Mouse (Mus musculus): Measurements from ENCODE around the gene E130114P18Rik. TPM values are rescaled to one million over a fixed set of nuclear protein-coding genes. Genes with fewer than 3 reads are reported as not detected.

E130114P18Rik gene
- total and polyA plus RNA-seq, 2 experiments from 2014 or later, result 13.5 to 13.7 TPM

DNA sequence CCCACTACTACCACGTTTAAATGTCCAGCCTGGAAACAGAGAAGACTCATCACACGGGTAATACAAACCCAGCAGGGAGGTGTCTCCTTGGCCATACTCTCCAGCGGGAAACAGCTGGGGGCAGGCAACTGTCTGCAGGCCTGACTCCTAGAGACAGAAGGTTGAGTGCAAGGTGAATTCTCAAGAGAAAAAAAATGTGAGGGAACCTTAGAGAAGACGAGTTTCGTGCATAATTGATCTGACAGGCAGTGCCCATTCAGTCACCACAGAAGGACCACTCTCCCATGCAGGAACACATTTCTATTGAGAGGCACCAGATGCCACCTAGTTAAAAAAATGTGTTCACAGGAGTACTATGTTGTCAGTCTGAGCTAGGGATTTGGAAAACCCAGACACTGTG, 105.4 kb downstream of the E130114P18Rik start:
- H3K27me3 ChIP-seq (ENCODE audit: insufficient read depth, low read length), result no peaks in the 10 kb centered on the region
- H3K27ac ChIP-seq (ENCODE audit: low read depth, low read length), result no peak overlapping the region
- no peak overlapping the region for H3K4me2 ChIP-seq (ENCODE audit: low read depth, low read length, poor library complexity, severe bottlenecking)
- no peak overlapping the region for H3K9ac ChIP-seq (replicated peaks; ENCODE audit: low read length, poor library complexity, severe bottlenecking)
- no peak overlapping the region for H3K4me3 ChIP-seq (ENCODE audit: low read depth, low read length)
- no peak for TF ChIP-seq CTCF (IDR thresholded peaks at IDR 0.05)
- H3K36me3 ChIP-seq (ENCODE audit: insufficient read depth, low read length), result no peaks in the 10 kb centered on the region
- 47% methylated on average over 5 of the region's 5 CpGs for WGBS
- H3K9me3 ChIP-seq (ENCODE audit: low read length), result no peaks in the 10 kb centered on the region
- ATAC-seq (ENCODE audit: low FRiP score) (no peak), DNase-seq (ENCODE audit: low spot score) (peak; percentile 62)
- H3K4me1 ChIP-seq (ENCODE audit: insufficient read depth, low read length), result no peaks in the 10 kb centered on the region

DNA sequence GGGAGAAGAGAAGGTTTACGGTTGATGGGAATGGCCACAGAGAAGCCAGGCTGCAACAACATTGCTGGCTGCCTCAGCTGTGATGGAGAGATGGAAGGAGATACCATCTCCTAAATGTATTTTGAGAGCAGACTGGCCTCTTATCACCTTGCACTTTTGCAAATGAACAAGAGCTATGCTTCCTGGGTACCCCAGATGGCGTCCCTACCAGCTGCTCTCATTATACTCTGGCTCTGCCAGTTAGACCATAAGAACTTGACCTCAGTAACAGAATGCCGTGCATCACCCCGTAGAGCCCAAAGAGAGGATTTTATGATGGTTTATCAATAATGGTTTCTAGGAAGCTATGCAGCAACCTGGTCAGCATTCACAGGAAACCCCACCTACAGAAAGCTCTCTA, 106.0 kb downstream of the E130114P18Rik start:
- no peak overlapping the region for H3K4me3 ChIP-seq (ENCODE audit: low read depth, low read length)
- H3K4me2 ChIP-seq (ENCODE audit: low read depth, low read length, poor library complexity, severe bottlenecking), result no peak overlapping the region
- ATAC-seq (ENCODE audit: low FRiP score), result no peak
- H3K9me3 ChIP-seq (ENCODE audit: low read length), result no peaks in the 10 kb centered on the region
- DNase-seq (ENCODE audit: low spot score), result peak; percentile 39
- H3K9ac ChIP-seq (replicated peaks; ENCODE audit: low read length, poor library complexity, severe bottlenecking), result no peak overlapping the region
- 86% methylated on average over 4 of the region's 4 CpGs for WGBS
- H3K27me3 ChIP-seq (ENCODE audit: insufficient read depth, low read length), result no peaks in the 10 kb centered on the region
- no peak for TF ChIP-seq CTCF (IDR thresholded peaks at IDR 0.05)
- H3K4me1 ChIP-seq (ENCODE audit: insufficient read depth, low read length), result no peaks in the 10 kb centered on the region
- no peak overlapping the region for H3K27ac ChIP-seq (ENCODE audit: low read depth, low read length)
- H3K36me3 ChIP-seq (ENCODE audit: insufficient read depth, low read length), result no peaks in the 10 kb centered on the region

GRCm38 (mm10) chr4:97670418-97670817, 107.5 kb downstream of the E130114P18Rik start:
- H3K4me1 ChIP-seq (ENCODE audit: insufficient read depth, low read length), result no peaks in the 10 kb centered on the region
- H3K9me3 ChIP-seq (ENCODE audit: low read length), result no peaks in the 10 kb centered on the region
- no peak for ATAC-seq (ENCODE audit: low FRiP score)
- no peak overlapping the region for H3K27ac ChIP-seq (ENCODE audit: low read depth, low read length)
- no peak overlapping the region for H3K4me2 ChIP-seq (ENCODE audit: low read depth, low read length, poor library complexity, severe bottlenecking)
- no peak for DNase-seq (ENCODE audit: low spot score)
- TF ChIP-seq CTCF (IDR thresholded peaks at IDR 0.05), result no peak
- H3K27me3 ChIP-seq (ENCODE audit: insufficient read depth, low read length), result no peaks in the 10 kb centered on the region
- H3K4me3 ChIP-seq (ENCODE audit: low read depth, low read length), result no peak overlapping the region
- no peak overlapping the region for H3K9ac ChIP-seq (replicated peaks; ENCODE audit: low read length, poor library complexity, severe bottlenecking)
- no peaks in the 10 kb centered on the region for H3K36me3 ChIP-seq (ENCODE audit: insufficient read depth, low read length)

GRCm38 (mm10) chr4:97669808-97670207, 108.1 kb downstream of the E130114P18Rik start:
- Histone ChIP-seq H3K4me3 (ENCODE audit: low read depth, low read length) (no peak overlapping the region), H3K27me3 (ENCODE audit: insufficient read depth, low read length) (no peaks in the 10 kb centered on the region), H3K4me2 (ENCODE audit: low read depth, low read length, poor library complexity, severe bottlenecking) (no peak overlapping the region), H3K9me3 (ENCODE audit: low read length) (no peaks in the 10 kb centered on the region), H3K27ac (ENCODE audit: low read depth, low read length) (no peak overlapping the region), H3K9ac (replicated peaks; ENCODE audit: low read length, poor library complexity, severe bottlenecking) (no peak overlapping the region), H3K36me3 (ENCODE audit: insufficient read depth, low read length) (no peaks in the 10 kb centered on the region), H3K4me1 (ENCODE audit: insufficient read depth, low read length) (no peaks in the 10 kb centered on the region)
- no peak for DNase-seq (ENCODE audit: low spot score)
- 68% methylated on average over 3 of the region's 3 CpGs for WGBS
- no peak for ATAC-seq (ENCODE audit: low FRiP score)
- no peak for TF ChIP-seq CTCF (IDR thresholded peaks at IDR 0.05)

DNA sequence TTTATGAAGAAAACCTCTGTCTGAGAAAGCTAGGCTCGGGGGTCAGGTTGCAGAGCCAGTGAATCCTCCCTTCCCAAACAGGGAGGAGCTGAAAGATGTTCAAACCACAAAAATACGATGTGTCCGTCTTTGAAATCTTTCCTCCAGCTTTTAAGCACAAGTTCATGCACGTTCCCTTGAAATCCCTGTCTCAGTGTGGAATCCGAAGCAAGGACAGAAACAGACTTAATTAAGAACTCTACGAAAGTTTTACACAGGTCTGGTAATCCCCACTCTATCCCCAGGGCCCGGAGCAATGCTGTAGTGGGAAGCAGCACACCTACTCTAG, 112.5 kb downstream of the E130114P18Rik start:
- WGBS, result 50% methylated on average over 7 of the region's 7 CpGs
- DNase-seq (ENCODE audit: low spot score), result no peak
- no peak for TF ChIP-seq CTCF (IDR thresholded peaks at IDR 0.05)
- Histone ChIP-seq H3K9ac (replicated peaks; ENCODE audit: low read length, poor library complexity, severe bottlenecking) (no peak overlapping the region), H3K36me3 (ENCODE audit: insufficient read depth, low read length) (no peaks in the 10 kb centered on the region), H3K9me3 (ENCODE audit: low read length) (no peaks in the 10 kb centered on the region), H3K4me2 (ENCODE audit: low read depth, low read length, poor library complexity, severe bottlenecking) (no peak overlapping the region), H3K4me1 (ENCODE audit: insufficient read depth, low read length) (no peaks in the 10 kb centered on the region), H3K27me3 (ENCODE audit: insufficient read depth, low read length) (no peaks in the 10 kb centered on the region), H3K4me3 (ENCODE audit: low read depth, low read length) (no peak overlapping the region), H3K27ac (ENCODE audit: low read depth, low read length) (no peak overlapping the region)
- no peak for ATAC-seq (ENCODE audit: low FRiP score)

DNA sequence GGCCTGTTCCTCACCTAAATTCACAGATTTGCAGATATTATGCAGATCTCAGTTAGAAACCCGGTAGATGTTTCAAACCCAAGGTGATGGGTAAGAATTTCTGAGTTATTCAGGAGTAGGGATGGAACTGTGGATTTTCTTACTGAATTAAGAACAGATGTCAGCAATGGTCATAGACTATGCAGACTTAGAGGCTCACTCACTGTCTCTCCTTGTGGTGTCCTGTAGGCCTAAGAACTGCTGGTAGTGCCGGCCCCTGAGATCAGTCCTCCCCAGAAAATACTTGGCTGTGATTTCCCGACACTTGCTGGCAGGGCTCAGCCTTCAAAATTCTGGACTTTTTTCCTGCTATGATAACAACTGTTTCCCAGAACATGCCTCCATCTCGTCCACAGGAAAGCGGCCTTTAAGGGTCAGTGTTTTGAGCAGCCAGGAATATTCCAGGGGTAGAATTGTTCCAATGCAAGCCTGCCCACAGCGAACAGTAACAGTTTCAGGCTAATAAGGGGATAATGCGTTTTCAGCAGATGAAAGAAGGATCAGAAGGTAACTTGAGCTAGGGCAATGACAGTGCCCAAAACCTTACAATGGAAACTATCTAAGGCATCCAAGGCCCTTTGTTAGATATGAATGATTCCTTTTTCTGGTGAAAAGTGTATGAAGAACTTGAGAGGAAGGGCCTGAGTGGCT, 113.0 kb downstream of the E130114P18Rik start:
- no peaks in the 10 kb centered on the region for H3K9me3 ChIP-seq (ENCODE audit: low read length)
- DNase-seq (ENCODE audit: low spot score) (no peak), ATAC-seq (ENCODE audit: low FRiP score) (no peak)
- no peak overlapping the region for H3K4me3 ChIP-seq (ENCODE audit: low read depth, low read length)
- whole genome bisulfite sequencing, result 55% methylated on average over 7 of the region's 7 CpGs
- no peaks in the 10 kb centered on the region for H3K27me3 ChIP-seq (ENCODE audit: insufficient read depth, low read length)
- H3K9ac ChIP-seq (replicated peaks; ENCODE audit: low read length, poor library complexity, severe bottlenecking), result no peak overlapping the region
- no peaks in the 10 kb centered on the region for H3K36me3 ChIP-seq (ENCODE audit: insufficient read depth, low read length)
- no peaks in the 10 kb centered on the region for H3K4me1 ChIP-seq (ENCODE audit: insufficient read depth, low read length)
- no peak overlapping the region for H3K4me2 ChIP-seq (ENCODE audit: low read depth, low read length, poor library complexity, severe bottlenecking)
- H3K27ac ChIP-seq (ENCODE audit: low read depth, low read length), result no peak overlapping the region
- TF ChIP-seq CTCF (IDR thresholded peaks at IDR 0.05), result no peak
